Mouse (Mus musculus): ENCODE data around the gene Uri1. TPM values are rescaled to one million over a fixed set of nuclear protein-coding genes. Genes with fewer than 3 reads are reported as not detected.

The Uri1 gene
- polyA plus RNA-seq, 1 experiment from 2014 or later = 23.6 TPM

DNA sequence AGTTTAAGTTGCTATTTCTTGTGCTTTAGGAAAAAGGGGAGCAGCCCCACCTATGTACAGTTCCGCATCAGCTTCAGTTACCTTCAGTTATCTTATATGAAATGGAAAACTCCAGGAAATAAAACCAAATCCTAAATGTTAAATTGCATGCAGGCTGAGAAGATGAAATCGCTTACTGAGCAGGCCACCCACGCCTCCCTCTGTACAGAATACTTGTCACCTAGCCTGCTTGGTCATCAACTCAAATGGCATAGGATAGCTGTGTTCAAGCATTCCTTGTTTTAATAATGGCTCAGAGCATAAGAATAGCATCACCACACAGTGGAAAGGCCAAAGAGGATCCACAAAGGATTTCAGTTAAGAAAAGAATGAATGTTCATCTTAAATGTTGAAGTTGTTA, 43.6 kb downstream of the Uri1 start:
- Histone ChIP-seq H3K27ac (no peak overlapping the region), H3K36me3 (ENCODE audit: inconsistent target) (peaks cover 11% of the 10 kb centered on the region; the same call in 1 of the 2 replicates), H3K79me2 (ENCODE audit: inconsistent target) (no peaks in the 10 kb centered on the region), H3K4me3 (ENCODE audit: inconsistent target) (no peak overlapping the region)
- 94% methylated on average over 3 of the region's 3 CpGs for WGBS (ENCODE audit: missing documents)

GRCm38 (mm10) chr7:37978412-37978811, 44.9 kb downstream of the Uri1 start:
- no peak overlapping the region for H3K27ac ChIP-seq
- peaks cover 11% of the 10 kb centered on the region; the same call in 1 of the 2 replicates for H3K36me3 ChIP-seq (ENCODE audit: inconsistent target)
- no peak overlapping the region for H3K4me3 ChIP-seq (ENCODE audit: inconsistent target)
- WGBS (ENCODE audit: missing documents) = 71% methylated on average over 4 of the region's 4 CpGs
- no peaks in the 10 kb centered on the region for H3K79me2 ChIP-seq (ENCODE audit: inconsistent target)

- H3K27ac ChIP-seq = no peak overlapping the region
- H3K4me3 ChIP-seq (ENCODE audit: inconsistent target) = no peak overlapping the region
- WGBS (ENCODE audit: missing documents) = 80% methylated on average over 2 of the region's 2 CpGs
- H3K79me2 ChIP-seq (ENCODE audit: inconsistent target) = no peaks in the 10 kb centered on the region
- peaks cover 11% of the 10 kb centered on the region; the same call in 1 of the 2 replicates for H3K36me3 ChIP-seq (ENCODE audit: inconsistent target)
These were observed 45.7 kb downstream of the Uri1 start for GRCm38 (mm10) chr7:37977676-37978075.

DNA sequence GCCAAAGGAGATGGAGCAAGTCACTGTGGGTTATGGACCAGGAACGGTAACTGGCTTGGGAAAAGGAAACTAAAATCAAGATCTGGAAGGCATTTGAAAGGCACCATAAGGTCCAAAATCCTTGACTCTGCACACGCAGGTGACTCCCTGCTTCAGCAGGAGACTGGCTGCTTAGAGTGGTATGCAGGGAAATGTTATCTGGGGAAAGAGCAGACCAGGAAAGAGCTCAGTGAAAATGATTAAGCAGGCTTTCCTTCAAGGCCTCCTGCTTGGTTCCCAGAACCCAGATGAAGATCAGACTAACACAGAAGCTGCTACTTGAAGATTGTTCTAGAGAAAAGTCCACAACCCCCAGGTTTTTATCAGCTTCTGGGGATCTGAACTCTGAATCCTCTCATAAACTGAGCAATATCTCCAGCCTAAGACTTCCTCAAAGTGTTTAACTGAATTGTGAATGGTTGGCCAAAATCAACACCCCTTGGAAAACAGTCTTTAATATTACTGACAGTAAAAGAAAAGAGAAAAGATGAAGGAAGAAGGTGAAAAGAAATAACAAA, 50.3 kb downstream of the Uri1 start:
- Histone ChIP-seq H3K36me3 (ENCODE audit: inconsistent target) (no peaks in the 10 kb centered on the region), H3K4me3 (ENCODE audit: inconsistent target) (no peak overlapping the region), H3K79me2 (ENCODE audit: inconsistent target) (no peaks in the 10 kb centered on the region), H3K27ac (no peak overlapping the region)
- whole genome bisulfite sequencing (ENCODE audit: missing documents) = 100% methylated on average over 2 of the region's 2 CpGs

GRCm38 (mm10) chr7:37972571-37972970, 50.8 kb downstream of the Uri1 start:
- Histone ChIP-seq H3K27ac (no peak overlapping the region), H3K79me2 (ENCODE audit: inconsistent target) (no peaks in the 10 kb centered on the region), H3K4me3 (ENCODE audit: inconsistent target) (no peak overlapping the region), H3K36me3 (ENCODE audit: inconsistent target) (no peaks in the 10 kb centered on the region)
- WGBS (ENCODE audit: missing documents) = 93% methylated on average over 9 of the region's 9 CpGs

DNA sequence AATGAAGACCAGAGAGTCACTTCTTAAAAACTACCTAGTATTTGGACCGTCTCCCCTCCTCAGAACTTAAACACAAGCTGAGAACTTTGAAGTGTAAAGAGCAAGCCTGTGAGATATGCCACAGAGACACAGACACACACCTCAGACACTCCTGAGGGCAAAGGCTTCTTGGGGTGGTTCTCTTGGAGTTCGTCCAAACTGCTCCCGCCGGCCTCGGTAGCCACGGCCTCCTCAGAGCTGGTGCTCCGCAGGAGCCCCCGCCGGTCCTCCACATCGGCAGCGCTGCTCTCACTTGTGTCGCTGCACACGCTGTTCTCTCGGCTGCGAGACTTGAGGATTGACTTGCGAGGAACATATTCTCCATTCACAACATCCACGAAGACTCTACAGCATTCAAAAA, 61.0 kb downstream of the Uri1 start:
- Histone ChIP-seq H3K36me3 (ENCODE audit: inconsistent target) (peaks cover 36% of the 10 kb centered on the region; the same call in 1 of the 2 replicates), H3K79me2 (ENCODE audit: inconsistent target) (no peaks in the 10 kb centered on the region)
- WGBS (ENCODE audit: missing documents) = 97% methylated on average over 11 of the region's 17 CpGs

GRCm38 (mm10) chr7:37961247-37961646, 62.1 kb downstream of the Uri1 start:
- Histone ChIP-seq H3K27ac (no peak overlapping the region), H3K4me3 (ENCODE audit: inconsistent target) (no peak overlapping the region), H3K36me3 (ENCODE audit: inconsistent target) (peaks cover 36% of the 10 kb centered on the region; the same call in 1 of the 2 replicates), H3K79me2 (ENCODE audit: inconsistent target) (no peaks in the 10 kb centered on the region)
- WGBS (ENCODE audit: missing documents) = 96% methylated on average over 10 of the region's 11 CpGs

More for the DNA sequence above, 61.0 kb downstream of the Uri1 start:
- Histone ChIP-seq H3K27ac (no peak overlapping the region), H3K4me3 (ENCODE audit: inconsistent target) (no peak overlapping the region)

GRCm38 (mm10) chr7:37951841-37952240, 71.5 kb downstream of the Uri1 start:
- WGBS (ENCODE audit: missing documents) = 95% methylated on average over 9 of the region's 9 CpGs
- H3K4me3 ChIP-seq (ENCODE audit: inconsistent target) = no peak overlapping the region
- H3K79me2 ChIP-seq (ENCODE audit: inconsistent target) = no peaks in the 10 kb centered on the region
- no peak overlapping the region for H3K27ac ChIP-seq
- H3K36me3 ChIP-seq (ENCODE audit: inconsistent target) = no peaks in the 10 kb centered on the region

- H3K4me3 ChIP-seq (ENCODE audit: inconsistent target) = no peak overlapping the region
- no peaks in the 10 kb centered on the region for H3K36me3 ChIP-seq (ENCODE audit: inconsistent target)
- 98% methylated on average over 8 of the region's 8 CpGs for WGBS (ENCODE audit: missing documents)
- H3K79me2 ChIP-seq (ENCODE audit: inconsistent target) = no peaks in the 10 kb centered on the region
- H3K27ac ChIP-seq = no peak overlapping the region
These were observed 86.9 kb downstream of the Uri1 start for GRCm38 (mm10) chr7:37936459-37936858.

DNA sequence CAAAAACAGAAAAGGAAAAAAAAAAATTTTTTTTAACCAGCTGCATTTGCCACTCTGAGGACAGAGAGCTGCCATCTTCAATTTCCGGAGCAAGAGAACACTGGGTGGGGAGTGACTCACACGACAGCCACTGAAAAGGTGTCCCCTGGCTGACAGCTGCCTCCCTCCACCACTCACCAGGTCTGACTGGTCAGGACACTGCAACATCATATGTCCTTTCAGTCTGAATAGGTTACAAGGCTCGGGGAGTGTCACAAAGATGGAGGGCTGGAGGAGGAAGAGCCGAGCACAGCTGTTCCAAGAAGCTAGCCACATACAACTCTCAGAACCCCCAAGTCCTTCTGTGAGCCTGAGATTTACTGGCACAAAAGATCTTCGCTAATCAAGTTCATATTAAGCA, 87.6 kb downstream of the Uri1 start:
- Histone ChIP-seq H3K27ac (no peak overlapping the region), H3K79me2 (ENCODE audit: inconsistent target) (no peaks in the 10 kb centered on the region), H3K36me3 (ENCODE audit: inconsistent target) (no peaks in the 10 kb centered on the region), H3K4me3 (ENCODE audit: inconsistent target) (no peak overlapping the region)
- WGBS (ENCODE audit: missing documents) = 86% methylated on average over 5 of the region's 5 CpGs

DNA sequence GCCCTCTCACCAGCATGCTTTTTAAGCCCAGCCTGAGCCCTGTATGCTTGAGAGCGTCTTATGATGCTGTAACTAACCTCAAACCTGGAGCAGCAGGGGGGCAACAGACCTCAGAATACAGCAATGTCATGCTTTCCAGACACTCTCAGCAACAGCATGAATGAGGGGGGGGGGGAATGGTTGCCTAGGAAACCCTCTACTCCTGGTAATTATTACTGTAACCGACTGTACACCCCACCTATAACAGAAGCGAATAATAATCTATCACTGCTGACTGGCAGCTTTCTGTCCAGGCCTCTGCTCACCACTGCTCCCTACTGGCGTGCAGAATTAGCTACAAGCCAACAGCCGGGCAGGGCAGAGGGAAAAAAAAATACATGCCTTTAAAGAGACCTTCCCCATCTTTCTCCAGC, 88.6 kb downstream of the Uri1 start:
- Histone ChIP-seq H3K36me3 (ENCODE audit: inconsistent target) (no peaks in the 10 kb centered on the region), H3K79me2 (ENCODE audit: inconsistent target) (no peaks in the 10 kb centered on the region), H3K27ac (no peak overlapping the region), H3K4me3 (ENCODE audit: inconsistent target) (no peak overlapping the region)
- 63% methylated on average over 5 of the region's 5 CpGs for WGBS (ENCODE audit: missing documents)

- H3K79me2 ChIP-seq (ENCODE audit: inconsistent target) = no peaks in the 10 kb centered on the region
These were observed 89.5 kb downstream of the Uri1 start for GRCm38 (mm10) chr7:37933754-37934308.

DNA sequence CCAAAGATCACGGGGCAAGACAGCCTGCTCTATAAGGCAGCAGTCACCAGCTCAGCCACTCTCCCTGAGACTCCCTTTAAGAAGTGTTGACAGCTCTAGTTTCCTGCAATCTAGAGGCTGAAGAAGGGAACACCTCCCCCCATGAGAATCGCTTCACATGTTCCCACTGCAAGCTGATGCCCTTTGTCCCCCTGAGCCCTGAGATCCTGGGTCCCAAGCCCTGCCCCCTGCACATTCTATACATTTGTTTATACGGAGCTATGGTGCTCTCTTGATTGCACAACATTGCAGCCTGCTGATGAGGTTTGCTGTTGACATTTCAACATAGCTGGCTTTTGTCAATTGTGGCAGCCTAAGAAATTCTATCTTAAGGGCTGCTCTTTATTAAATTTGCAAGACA, 91.7 kb downstream of the Uri1 start:
- WGBS (ENCODE audit: missing documents) = 52% methylated on average over 3 of the region's 3 CpGs

More at GRCm38 (mm10) chr7:37933754-37934308, 89.5 kb downstream of the Uri1 start:
- WGBS (ENCODE audit: missing documents) = 94% methylated on average over 9 of the region's 9 CpGs
- H3K27ac ChIP-seq = no peak overlapping the region
- no peak overlapping the region for H3K4me3 ChIP-seq (ENCODE audit: inconsistent target)
- no peaks in the 10 kb centered on the region for H3K36me3 ChIP-seq (ENCODE audit: inconsistent target)

DNA sequence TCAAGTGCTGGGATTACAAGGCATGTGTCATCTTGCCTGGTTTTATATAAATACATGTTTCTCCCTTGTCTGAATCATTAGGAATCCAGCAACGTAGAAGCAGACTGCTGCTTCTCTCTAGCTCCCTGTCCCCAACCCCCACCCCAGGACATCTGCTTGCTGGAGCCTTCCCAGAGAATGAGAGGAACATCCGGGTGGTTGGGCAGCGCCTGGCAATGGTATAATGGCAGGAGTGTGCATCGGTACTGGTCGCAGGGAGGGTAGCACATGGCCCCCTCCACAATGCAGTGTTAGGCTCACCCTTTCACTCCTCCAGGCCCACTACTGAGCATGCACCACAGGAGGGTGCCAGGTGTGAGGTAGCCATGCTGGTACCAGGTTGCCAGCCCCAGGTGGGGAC, 93.6 kb downstream of the Uri1 start:
- Histone ChIP-seq H3K27ac (no peak overlapping the region), H3K79me2 (ENCODE audit: inconsistent target) (no peaks in the 10 kb centered on the region), H3K4me3 (ENCODE audit: inconsistent target) (no peak overlapping the region), H3K36me3 (ENCODE audit: inconsistent target) (no peaks in the 10 kb centered on the region)
- 88% methylated on average over 5 of the region's 5 CpGs for WGBS (ENCODE audit: missing documents)

More for the DNA sequence above, 91.7 kb downstream of the Uri1 start:
- Histone ChIP-seq H3K4me3 (ENCODE audit: inconsistent target) (no peak overlapping the region), H3K79me2 (ENCODE audit: inconsistent target) (no peaks in the 10 kb centered on the region), H3K36me3 (ENCODE audit: inconsistent target) (no peaks in the 10 kb centered on the region), H3K27ac (no peak overlapping the region)

- Histone ChIP-seq H3K79me2 (ENCODE audit: inconsistent target) (no peaks in the 10 kb centered on the region), H3K4me3 (ENCODE audit: inconsistent target) (no peak overlapping the region), H3K36me3 (ENCODE audit: inconsistent target) (no peaks in the 10 kb centered on the region), H3K27ac (no peak overlapping the region)
- 80% methylated on average over 4 of the region's 4 CpGs for WGBS (ENCODE audit: missing documents)
These were observed 100.4 kb downstream of the Uri1 start for GRCm38 (mm10) chr7:37922999-37923398.
